Mouse (Mus musculus): Measurements from ENCODE around the gene Hist1h1c.

DNA sequence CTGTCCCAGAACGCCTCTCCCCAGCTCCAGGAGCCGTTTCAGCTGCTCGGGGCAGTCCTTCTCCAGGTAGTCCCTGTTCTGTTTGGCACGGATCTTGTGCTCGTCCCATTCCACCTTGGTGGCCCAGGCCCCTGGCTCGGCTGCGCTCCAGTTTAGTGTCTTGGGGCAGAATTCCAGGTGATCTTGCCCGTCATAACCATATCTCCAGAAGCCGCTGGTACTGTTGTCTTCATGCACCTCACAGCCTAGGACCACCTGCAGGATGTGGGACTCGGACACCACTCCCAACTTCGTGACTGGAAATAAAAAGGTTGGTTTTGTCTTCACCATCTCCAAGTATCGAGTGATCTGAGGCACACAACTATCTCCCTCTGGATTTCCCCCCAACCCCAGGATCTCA, 31.8 kb upstream of the Hist1h1c start:
- TF ChIP-seq CTCF (IDR thresholded peaks at IDR 0.05; ENCODE audit: extremely low read depth, insufficient read depth, insufficient read length, insufficient replicate concordance) = no peak
- no peak for TF ChIP-seq POLR2A (IDR thresholded peaks at IDR 0.05; ENCODE audit: low read depth, low read length)
